11 mouse cellular contexts compared by ENCODE assay signal in genomic region chr17:47184148-47184547, GRCm38 (mm10).
DNase-seq lines count a peak whose midpoint lies in the region; ATAC-seq and TF ChIP-seq lines count a peak whose summit lies in the region.
"Had no signal": no experiment of that assay in that cellular context is flagged by ENCODE, and none has a peak within 500 bp of the region (broad histone marks: within the 10 kb centered on the region; RNA-seq: fewer than 3 reads in every experiment).

No protein-coding gene starts in this region.

- no peaks in the 10 kb centered on the region for H3K9me3 ChIP-seq in kidney, embryonic 14.5 days (ENCODE audit: control insufficient read depth, low read length)
- no peaks in the 10 kb centered on the region for H3K9me3 ChIP-seq in liver, postnatal 0 days (ENCODE audit: low read length)
- no peaks in the 10 kb centered on the region for H3K9me3 ChIP-seq in stomach, embryonic 15.5 days
- H3K9me3 ChIP-seq: forebrain, embryonic 13.5 days; neural tube, embryonic 13.5 days had no signal

- H3K4me1 ChIP-seq in kidney, embryonic 14.5 days (ENCODE audit: control insufficient read depth, insufficient read depth, low read length), result peaks cover 16% of the 10 kb centered on the region
- H3K4me1 ChIP-seq in liver, postnatal 0 days (ENCODE audit: insufficient read depth), result peaks cover 11% of the 10 kb centered on the region
- peaks cover 11% of the 10 kb centered on the region for H3K4me1 ChIP-seq in stomach, embryonic 15.5 days
- H3K4me1 ChIP-seq: forebrain, embryonic 13.5 days had no signal

- peak; percentile 32 for DNase-seq in kidney, postnatal 14 days
- peak; percentile 36 to 49 for DNase-seq in heart, adult 9 months (ENCODE audit: low spot score in 2 of 2)
- no peak for DNase-seq in liver, postnatal 0 days
- no peak for DNase-seq in layer of hippocampus, adult 11-12 months (ENCODE audit: low spot score)
- DNase-seq in thymus, adult 18-20 months, result no peak
- DNase-seq: right cerebral cortex, postnatal 4 days; thymus, postnatal 14 days had no signal

- no peak for ATAC-seq in kidney, embryonic 14.5 days (ENCODE audit: low FRiP score, low TSS enrichment)
- ATAC-seq in liver, postnatal 0 days, result peak; percentile 13; the same call in 1 of the 2 replicates
- ATAC-seq in stomach, embryonic 15.5 days (ENCODE audit: insufficient read depth, low FRiP score, low read depth), result no peak
- ATAC-seq: forebrain, embryonic 13.5 days had no signal

- 0 out of 2 replicates have a peak, but pooled peaks have one; percentile 13 for TF ChIP-seq EP300 in liver, postnatal 0 days (IDR thresholded peaks at IDR 0.05; ENCODE audit: low read depth)

- no peak for TF ChIP-seq CTCF in liver, postnatal 0 days (IDR thresholded peaks at IDR 0.05; ENCODE audit: low read depth)

- H3K27ac ChIP-seq in kidney, embryonic 14.5 days (ENCODE audit: low read depth, low read length), result no peak overlapping the region
- H3K27ac ChIP-seq in liver, postnatal 0 days (ENCODE audit: low read depth), result peak overlapping the region; percentile 52; the same call in 1 of the 2 replicates
- peak overlapping the region; percentile 7; the same call in 1 of the 2 replicates for H3K27ac ChIP-seq in stomach, embryonic 15.5 days
- H3K27ac ChIP-seq: forebrain, embryonic 13.5 days; neural tube, embryonic 13.5 days had no signal

- no peak overlapping the region for H3K4me2 ChIP-seq in kidney, embryonic 14.5 days (replicated peaks; ENCODE audit: low read depth, low read length)
- no peak overlapping the region for H3K4me2 ChIP-seq in liver, postnatal 0 days (ENCODE audit: low read depth, low read length)
- no peak overlapping the region for H3K4me2 ChIP-seq in stomach, embryonic 15.5 days
- H3K4me2 ChIP-seq: forebrain, embryonic 13.5 days; neural tube, embryonic 13.5 days had no signal

- no peak overlapping the region for H3K9ac ChIP-seq in kidney, embryonic 14.5 days (ENCODE audit: low read depth, low read length)
- no peak overlapping the region for H3K9ac ChIP-seq in liver, postnatal 0 days (replicated peaks)
- no peak overlapping the region for H3K9ac ChIP-seq in stomach, embryonic 15.5 days
- H3K9ac ChIP-seq: forebrain, embryonic 13.5 days; neural tube, embryonic 13.5 days had no signal

- no peaks in the 10 kb centered on the region for H3K27me3 ChIP-seq in kidney, embryonic 14.5 days (ENCODE audit: control insufficient read depth, insufficient read depth, low read length)
- no peaks in the 10 kb centered on the region for H3K27me3 ChIP-seq in liver, postnatal 0 days (ENCODE audit: insufficient read depth, low read length)
- no peaks in the 10 kb centered on the region for H3K27me3 ChIP-seq in stomach, embryonic 15.5 days (replicated peaks)
- H3K27me3 ChIP-seq: forebrain, embryonic 13.5 days; neural tube, embryonic 13.5 days had no signal

- H3K36me3 ChIP-seq in kidney, embryonic 14.5 days (ENCODE audit: control insufficient read depth, insufficient read depth, low read length), result no peaks in the 10 kb centered on the region
- no peaks in the 10 kb centered on the region for H3K36me3 ChIP-seq in liver, postnatal 0 days (replicated peaks; ENCODE audit: insufficient read depth, low read length)
- H3K36me3 ChIP-seq in stomach, embryonic 15.5 days, result no peaks in the 10 kb centered on the region
- H3K36me3 ChIP-seq: neural tube, embryonic 13.5 days had no signal

- H3K4me3 ChIP-seq in kidney, embryonic 14.5 days (ENCODE audit: low read length), result no peak overlapping the region
- no peak overlapping the region for H3K4me3 ChIP-seq in liver, postnatal 0 days (ENCODE audit: low read depth, low read length)
- no peak overlapping the region for H3K4me3 ChIP-seq in stomach, embryonic 15.5 days (replicated peaks)
- H3K4me3 ChIP-seq: forebrain, embryonic 13.5 days; neural tube, embryonic 13.5 days had no signal

- WGBS in kidney, embryonic 14.5 days, result 72% methylated on average over 6 of the region's 6 CpGs
- 18% methylated on average over 6 of the region's 6 CpGs for WGBS in liver, postnatal 0 days (ENCODE audit: insufficient replicate concordance)
- WGBS in stomach, embryonic 15.5 days, result 45% methylated on average over 6 of the region's 6 CpGs

Comparison
In these comparisons a context has a peak if more than half of its experiments do, and no peak if none do; other contexts are left out.
1. DNase-seq: peak in kidney, postnatal 14 days (single experiment) and heart, adult 9 months (2 of 2); none in liver, postnatal 0 days (single experiment), layer of hippocampus, adult 11-12 months (single experiment) and thymus, adult 18-20 months (0 of 2).